Mouse (Mus musculus): ENCODE measurements around the gene Slc8a2. TPM values are rescaled to one million over a fixed set of nuclear protein-coding genes. Genes with fewer than 3 reads are reported as not detected.
A peak's percentile ranks its signal among the peaks of the same experiment; 100 is the strongest.

The Slc8a2 gene
- total RNA-seq, 2 experiments from 2014 or later, result 0.75 to 0.86 TPM

DNA sequence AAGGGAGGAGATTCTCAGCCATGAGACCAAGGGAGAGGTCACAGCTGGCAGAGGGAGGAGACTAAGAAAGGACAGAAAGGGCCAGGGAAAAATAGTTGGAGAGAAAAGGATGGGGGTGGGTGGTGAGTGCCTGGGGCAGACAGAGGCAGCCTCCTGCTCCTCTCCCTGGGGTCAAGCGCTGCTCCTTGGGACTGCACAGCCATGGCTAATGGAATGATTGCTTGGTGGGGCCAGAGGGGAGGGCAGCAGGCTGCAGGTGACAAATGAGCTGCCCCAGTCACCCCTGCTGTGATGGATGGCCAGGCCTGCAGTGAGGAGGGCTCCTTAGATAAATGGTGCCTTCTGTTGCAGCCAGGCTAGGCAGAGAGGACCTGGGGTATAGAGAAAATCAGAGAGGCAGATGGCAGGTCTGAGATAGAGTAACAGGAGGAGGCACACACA is 42.5 kb downstream of the Slc8a2 start:
- DNase-seq, result no peak

DNA sequence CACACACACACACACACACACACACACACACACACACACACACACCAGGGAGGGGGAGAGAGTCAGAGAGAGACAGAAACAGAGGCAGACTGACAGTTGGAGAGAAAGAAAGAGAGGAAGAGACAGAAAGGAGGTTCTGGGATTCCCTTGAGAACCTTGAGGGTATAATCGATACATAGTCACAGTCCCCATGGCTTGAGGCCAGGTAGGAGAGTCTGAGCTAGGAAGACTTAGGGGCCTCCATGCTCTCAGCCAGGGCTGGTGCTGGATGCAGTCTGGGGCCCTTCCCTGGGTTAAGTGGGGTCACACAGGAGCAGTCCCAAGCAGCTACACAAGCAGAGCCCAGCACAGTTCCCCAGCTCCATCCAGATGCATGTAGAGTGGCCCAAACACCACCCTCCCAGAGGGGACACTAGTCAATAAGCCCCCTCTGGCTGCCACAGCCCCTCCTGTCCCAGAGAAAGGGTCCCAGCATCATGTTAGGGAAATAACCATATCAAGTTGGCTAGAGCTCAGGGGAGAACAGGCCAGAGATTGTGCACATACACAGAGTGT is 43.0 kb downstream of the Slc8a2 start:
- no peak for DNase-seq

DNA sequence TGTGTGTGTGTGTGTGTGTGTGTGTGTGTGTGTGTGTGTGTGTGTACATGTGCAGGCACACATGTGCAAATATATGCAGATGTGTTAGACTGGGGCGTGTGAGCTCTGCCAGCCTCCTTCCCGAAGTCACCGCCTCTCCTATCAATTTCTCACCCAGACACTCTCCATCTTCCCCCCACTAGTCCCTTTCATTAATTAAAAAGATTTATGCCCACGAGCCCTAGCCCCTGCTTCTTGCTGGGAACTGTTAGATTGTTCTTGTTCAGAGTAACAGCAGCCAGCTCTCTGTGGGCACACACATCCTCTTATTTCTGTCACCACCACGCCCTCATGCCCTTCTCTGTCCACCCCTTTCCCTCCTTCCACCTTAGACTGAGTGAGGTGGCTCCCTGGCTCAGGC is 43.5 kb downstream of the Slc8a2 start:
- DNase-seq, result no peak

DNA sequence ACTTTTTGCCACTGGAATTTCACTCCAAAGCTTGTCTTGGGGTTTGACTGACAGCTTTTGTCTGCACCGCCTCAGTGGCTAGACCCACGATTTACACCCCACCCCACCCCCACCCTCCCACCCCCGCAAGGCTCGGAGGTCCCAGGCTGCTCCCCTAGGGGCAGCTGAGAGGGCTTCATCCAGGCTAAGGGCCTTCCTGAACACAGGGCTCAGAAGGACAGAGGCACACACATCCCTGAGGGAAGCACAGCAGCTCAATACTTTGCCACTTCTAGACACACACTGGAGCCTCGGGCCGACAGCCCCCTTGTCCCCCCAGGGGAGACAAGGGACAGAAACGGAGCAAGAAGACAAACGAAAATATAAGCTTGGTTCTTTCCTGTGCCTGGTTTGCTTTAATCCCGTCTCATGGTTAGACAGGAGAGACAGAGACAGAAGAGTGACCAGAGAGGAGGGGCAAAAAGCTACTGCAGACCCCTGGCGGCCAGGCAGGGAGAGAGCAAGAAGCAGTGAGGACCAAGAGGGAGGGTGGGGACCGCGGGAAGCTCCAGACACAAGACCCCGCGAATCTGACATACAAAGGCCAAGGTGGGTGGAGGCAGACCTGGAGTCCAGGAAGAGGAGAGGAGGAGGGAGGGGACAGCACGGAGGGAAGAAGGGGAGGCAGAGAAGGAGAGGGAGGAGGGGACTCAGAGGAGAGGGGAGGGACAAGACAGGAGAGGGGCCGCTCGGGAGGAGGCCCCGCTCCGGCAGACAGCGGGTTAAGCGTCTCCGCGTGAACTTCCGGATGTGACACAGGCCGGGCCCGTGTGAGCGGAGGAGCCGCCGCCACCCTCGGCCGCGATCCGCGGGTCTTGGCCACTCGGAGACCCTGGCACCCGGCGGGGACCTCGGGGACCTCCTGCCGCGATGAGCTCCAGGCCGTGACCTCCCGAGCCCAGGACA is 45.2 kb downstream of the Slc8a2 start, which contains the start of gene Meis3:
TSS of gene Meis3 (plus strand) at position 494 of the 945 bp plus-strand sequence.
- peak; percentile 37 for DNase-seq

DNA sequence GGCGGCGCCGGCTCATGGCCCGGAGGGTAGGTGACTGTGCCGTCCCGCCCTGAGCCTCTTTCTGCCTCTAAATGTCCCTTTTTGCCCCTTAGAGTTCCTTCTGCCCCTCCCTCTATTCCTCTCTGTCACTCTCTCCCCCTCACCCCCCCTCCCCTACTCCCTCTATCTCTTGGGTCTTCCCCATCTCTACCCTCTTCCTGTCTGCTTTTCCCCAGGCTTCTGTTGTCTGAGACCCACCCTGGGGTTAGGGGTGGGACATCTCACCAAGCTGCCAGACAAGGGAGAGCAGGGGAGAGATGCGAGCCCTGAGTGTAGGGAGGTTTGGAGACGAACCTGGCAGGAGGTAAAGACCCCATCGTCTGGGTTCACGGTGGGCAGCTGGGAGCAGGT is 45.9 kb downstream of the Slc8a2 start:
- no peak for DNase-seq

DNA sequence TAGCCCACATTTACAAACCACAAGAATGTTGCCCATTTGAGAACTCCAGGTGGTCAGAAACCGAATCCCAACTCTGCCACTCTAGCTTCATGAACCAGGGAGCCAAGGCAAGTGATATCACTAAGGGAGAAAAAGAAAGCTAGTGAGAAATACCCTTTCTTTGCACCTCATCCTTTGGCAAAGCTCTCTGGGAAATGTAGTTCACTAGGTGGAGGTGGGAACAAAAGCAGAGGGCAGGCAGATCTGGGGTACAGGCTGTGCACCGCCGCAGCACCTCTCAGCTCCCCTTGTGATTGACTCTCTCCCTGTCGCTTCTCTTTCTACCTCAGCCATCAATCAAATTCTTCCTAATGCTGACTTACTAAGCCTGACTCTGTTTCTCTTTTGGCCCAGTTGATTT is 48.5 kb downstream of the Slc8a2 start:
- DNase-seq, result no peak

DNA sequence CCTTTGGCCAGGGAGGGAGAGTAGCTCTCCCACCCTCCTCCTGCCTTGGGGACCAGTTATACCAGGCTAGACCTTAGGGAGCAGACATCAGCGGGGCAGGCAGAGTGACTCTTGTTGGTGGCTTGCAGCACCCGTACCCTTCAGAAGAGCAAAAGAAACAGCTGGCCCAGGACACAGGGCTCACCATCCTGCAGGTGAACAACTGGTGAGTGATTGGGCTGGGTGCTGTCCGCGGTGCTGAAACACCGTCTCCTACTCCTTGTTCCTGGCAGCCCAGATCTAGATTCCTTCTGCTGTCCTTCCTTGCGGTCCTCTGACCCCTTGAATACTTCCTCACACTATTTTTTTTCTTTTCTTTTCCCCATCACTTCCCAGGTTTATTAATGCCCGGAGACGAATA is 54.0 kb downstream of the Slc8a2 start:
- DNase-seq, result peak; percentile 66

DNA sequence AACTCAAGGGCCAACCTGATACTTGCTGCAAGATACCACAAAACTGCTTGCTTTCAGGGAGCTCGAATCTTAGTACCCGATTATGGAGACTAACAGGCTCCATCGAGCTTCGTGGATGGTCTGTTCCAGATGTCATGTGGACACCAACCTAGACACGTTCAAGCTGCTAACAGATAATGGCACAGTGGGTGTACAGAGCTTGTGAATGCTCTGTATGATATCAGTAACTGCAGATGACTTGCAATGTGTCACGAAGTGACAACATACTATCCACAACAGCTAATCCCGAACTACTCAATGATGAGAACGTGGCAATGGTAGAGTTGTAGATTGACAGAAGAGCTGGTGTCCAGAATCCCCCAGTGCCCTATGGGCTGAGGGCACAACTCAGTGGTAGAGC is 57.9 kb downstream of the Slc8a2 start:
- no peak for DNase-seq

DNA sequence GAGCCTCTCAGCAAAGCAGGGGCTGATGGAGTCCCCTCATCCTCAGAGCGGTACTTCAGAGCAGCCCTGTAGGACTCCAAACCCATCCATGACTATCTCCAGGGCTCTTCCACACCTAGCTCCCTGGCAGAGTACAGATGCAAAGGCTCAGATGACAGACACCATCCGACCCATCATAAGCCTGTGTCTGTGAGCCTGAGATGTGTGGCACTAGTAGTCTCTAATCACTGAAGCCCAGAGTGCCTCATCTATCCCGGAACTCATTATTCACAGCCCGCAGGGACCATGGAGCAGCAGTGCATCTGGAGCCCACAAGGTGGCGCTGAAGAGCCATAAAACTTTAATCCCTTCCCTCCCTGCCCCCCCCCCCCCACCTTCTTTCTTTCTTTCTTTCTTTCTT is 62.7 kb downstream of the Slc8a2 start:
- DNase-seq, result peak; percentile 81

DNA sequence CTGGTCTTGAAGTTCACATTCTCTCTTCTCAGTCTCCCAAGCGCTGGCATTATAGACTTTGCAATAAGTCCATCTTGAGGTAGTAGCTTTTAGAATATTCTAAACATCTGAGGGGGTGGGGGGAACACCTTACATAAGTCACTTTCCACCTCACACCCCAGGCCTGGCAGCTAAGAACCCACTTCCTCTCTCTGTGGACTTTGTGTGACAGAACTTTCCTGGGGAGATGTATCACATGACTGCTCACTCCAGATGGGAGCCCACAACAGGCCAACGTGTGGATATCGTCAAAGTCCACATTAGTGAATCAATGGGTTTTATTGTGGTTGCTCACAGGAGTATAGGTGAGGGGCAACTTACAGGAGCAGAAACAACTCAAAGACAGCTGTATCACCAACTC is 64.1 kb downstream of the Slc8a2 start:
- no peak for DNase-seq

DNA sequence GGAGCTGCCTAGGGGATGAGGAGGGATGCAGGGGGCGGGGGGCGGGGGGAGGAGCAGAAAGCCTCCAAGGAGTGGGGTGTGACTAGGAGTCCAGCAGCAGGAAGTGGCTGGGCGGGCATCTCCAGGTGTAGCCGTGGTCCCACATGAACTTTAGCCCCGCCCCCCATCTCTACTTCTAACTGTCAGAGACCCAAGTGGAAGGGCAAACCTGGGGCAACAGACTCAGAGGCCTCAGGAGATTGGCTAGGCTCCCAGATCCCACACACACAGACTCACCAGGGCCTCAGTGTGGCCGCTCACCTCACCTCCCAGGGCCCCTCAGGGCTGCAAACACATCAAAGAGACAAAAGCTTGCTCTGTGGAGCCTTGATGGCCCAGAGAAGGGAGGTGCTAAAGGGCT is 67.0 kb downstream of the Slc8a2 start:
- DNase-seq, result no peak

DNA sequence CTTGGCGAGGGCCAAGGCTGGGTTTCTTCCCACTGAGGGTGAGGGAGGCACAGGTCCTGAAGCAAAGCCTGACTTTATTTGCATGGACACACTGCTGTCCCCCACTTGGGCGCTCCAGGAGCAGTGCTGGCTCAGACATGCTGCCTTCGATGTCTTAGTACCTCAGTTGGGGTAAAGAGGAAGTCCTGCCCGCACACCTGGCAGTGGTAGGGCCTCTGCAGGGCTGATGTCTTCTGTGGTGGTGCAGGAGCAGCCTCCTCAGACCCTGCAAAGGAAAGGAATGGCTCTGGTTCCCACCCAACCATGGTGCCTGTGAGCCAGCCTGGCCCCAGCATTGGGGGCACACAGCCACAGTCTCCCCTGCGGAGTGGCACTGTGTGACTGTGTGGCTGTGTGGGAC is 67.5 kb downstream of the Slc8a2 start:
- no peak for DNase-seq

DNA sequence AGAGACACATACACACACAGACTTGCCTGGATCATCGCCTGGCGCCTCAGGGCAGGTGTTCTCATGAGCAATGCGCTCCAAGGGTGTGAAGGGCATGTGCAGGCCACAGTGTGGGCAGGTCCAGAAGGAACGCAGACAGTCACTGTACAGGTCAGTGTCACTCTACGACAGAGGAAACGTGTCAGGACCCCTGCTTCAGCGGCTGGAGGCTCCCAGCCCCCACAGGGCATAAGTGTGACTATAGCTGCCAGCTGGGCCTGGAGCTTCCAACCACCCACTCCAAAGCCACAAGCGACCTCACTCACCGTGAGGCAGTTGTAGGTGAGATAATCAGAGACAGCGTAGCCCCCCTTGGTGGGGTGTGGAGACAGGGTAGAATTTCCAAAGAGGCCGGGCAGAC is 68.9 kb downstream of the Slc8a2 start:
- DNase-seq, result no peak

DNA sequence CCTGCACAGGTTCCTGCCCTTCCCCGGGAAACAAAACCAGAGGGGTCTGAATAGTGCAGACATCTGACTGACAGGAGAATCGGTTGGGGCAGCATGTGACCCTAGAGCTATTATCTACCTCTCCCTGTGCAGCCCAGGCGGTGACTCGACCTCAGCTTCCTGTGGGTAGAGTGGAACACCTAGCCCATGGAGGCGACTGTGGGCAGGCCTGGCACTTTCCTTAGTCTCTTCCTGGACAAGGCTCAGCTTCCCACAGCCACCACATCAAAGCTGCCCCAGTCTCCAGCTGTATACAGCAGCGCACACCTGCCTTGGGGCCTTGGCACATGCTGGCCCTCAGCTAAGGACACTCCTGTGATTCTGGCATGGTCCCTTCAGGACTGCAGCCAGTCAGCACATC is 71.5 kb downstream of the Slc8a2 start:
- DNase-seq, result no peak

DNA sequence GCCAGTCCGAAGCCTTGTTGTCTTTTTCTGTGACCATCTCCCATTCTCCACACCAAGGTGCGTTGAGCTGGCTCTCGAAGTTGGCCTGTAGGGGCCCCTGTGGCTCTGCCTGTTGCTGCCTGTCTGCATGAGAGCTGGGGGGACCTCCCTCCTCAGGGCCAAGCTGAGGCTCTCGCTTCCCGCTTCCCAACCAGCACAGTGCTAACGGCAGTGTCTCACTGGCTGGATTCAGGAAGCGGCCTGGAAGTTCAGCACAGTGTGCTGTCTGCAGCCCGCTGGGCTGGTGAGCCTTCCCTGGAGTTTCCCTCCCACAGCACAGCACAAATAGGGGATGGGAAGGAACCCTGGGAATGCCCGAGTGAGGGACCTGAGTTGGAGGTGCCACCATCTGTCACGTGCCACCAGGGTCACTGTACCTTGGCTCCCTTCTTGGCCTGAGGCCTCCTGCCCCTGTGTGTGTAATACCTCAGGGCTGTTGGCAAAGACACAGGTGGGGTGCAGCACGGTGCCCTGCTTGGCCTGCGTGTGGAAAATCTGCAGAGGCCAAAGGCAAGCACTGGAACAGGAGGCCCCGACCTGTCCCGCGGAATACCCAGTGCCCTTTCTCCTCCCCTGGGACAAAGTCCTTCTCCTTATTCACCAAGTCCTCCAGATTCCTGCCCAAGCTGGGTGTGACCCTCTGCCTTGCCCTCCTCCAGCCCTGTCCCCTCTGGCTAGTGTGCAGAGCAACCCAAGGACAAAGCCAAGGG is 73.3 kb downstream of the Slc8a2 start:
- no peak for DNase-seq

DNA sequence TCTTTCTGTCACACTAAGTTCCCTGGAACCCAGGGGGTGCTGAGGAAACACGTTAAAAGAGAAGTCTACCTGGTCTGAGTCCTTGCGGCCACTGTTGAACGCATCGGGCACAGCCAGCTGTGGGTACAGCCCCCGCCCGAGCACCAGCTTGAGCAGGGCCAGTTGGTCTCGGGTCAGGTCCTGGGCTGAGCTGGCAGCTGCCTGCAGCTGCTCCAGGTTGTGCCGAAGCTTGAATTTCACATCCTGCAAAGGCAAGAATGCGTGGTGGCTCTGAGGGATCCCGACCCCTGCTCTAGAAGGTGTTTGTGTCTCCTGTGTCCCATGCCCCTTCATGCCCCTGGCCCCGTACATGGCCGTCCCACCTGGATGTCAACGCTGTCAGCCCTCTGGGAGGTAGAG is 73.9 kb downstream of the Slc8a2 start:
- no peak for DNase-seq

DNA sequence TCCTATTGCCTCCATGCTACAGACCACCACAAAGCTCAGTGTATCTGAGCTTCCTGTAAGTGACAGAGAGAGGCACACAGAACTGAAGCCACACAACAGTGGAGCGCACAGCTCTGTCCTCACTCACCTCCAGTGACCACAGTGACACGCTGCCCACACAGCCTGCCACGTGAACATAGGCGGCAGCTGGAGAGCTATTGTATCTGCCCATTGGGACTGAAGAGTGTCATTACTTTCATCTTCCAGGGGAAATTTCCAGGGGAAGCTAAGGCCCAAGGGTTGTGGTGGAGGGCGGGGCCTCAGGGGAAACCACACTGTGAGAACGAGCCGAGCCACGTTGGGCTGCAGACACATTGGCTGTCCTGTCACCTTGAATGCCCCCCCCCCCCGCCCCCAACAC is 75.2 kb downstream of the Slc8a2 start:
- no peak for DNase-seq

DNA sequence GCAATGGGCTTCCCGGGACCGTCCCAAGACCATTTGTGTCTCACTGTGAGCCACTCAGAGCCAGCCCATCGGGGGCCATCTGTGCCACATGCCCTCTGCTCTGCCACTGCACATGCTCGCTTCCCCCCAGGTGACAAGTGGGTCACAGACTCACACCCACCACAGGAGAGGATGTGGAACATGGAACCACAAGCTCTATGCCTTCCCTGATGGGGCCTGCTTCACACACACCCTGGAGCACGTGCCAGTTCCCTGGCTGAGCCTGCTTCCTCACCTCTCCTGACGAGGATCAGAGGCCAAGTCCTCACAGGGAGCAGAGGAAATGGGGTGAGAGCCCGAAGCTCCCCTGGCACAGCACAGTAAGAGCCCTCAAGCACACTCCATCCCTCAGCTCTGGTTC is 77.5 kb downstream of the Slc8a2 start:
- DNase-seq, result no peak

DNA sequence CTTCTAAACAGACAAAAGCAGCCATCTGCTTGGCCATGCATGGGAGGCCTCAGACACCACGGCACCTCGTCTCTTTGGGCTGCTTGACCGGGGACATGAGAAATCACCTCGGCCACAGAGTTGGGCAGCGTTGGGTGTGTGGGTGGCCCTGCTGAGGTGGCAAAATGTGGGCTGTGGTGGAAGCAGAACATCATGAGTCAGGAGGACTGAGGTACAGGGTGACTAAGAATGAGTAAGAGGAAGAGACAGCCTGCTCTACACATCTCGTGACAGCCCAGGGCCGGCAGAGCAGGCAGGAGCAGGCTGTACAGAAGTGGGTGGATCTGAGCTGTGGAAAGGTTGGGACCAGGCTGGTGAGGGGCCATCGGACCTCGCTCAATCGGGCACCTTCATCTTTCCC is 77.9 kb downstream of the Slc8a2 start:
- DNase-seq, result no peak

DNA sequence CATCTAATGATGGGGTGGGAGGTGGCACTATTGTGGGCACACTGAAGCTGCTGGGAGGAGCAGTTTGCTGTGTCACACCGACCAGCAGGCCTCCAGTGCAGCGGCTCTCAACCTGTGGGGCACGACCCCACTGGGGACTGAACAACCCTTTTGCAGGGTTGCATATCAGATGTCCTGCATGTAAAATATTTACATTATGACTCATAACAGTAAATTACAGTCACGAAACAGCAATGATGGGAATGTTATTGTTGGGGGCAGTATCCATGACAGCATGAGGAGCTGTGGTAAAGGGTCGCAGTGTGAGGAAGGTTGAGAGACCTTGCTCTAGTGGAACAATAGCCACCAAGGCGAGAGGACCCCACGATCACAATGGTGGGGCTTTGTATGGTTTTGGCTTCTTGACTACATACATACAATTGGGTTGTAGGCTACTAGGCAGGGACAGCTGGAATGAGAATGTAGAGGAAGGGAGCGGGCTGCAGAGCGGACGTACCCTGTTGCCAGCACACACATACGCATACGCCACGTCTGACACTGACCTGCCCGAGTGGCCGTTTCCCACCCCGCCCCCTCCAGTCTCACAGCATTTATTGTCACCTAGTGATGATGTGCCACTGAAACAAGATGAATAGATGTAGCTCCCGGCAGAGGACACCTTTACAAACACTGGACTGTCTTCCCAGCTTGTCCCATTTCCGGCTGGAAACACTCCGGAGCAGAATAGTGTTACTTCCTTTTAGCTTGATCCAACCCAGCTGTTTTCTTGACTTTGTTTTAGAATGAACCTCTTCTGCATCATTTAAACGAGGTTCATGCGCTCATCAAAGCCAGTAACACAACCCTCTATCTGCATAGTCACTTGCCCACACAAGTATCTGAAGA is 79.4 kb downstream of the Slc8a2 start:
- DNase-seq, result no peak
